Mouse (Mus musculus): ENCODE measurements at regions not wholly inside any gene's neighbourhood (a gene's known extent, or its start where the extent isn't known, plus 50 kb on each side); places are given as distances from the start of the nearest gene placed in this dataset.

DNA sequence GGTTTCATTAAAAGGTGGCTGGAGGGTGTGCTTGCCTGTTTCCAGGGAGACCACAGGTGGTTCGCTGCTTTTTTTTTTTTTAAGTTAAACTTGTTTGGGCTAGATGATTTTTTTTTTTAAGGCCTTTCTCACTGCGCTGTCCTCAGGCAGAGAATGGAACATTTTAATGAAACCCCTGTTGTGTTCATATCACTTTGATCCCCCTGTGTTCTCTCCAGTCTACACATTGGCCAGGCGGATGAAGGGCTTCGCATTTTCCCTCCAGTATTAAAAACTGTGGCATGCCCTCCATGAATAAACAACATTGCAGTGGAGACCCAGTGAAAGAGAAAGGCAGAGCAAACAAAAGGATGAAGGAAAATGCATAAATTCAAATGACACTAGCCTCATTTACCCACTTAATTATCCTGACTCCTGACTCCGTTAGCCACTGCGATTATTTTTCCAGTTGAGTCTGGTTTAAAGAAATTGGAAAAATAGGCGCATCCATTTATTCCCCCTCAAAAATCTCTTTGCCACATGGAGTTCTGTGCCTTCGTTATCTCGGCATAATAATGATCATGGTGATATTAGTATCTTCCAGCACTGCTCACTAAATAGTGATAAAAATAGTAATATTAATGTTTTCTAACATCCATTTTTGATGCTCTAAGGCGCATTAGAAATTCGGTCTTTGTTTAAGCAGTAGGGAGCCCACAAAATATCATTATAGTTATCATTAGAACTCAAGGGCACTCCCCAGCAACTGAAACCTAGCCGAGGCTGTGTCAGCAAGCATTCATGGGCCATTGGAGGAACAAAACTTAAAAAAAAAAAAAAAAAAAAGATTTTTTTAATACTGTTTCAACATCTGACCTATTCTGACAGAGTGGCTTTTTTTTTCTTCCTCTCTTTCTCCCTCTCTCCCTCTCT, 618.0 kb downstream of the Tfap2b start:
- TF ChIP-seq CTCF (IDR thresholded peaks at IDR 0.05; ENCODE audit: borderline replicate concordance, insufficient read depth, low read length) (no peak), POLR2A (IDR thresholded peaks at IDR 0.05; ENCODE audit: low read depth, low read length) (no peak)
